Mouse (Mus musculus) right cerebral cortex, postnatal 4 days (tissue): ENCODE measurements around the gene Gmnn.

Source experiments
- DNase-seq: peaks from one replicate; pipeline ENCODE4 v3.0.0-alpha.2; 2022

The Gmnn gene

GRCm38 (mm10) chr13:24760351-24760870, 1.3 kb downstream of the Gmnn start:
- no peak for DNase-seq

- no peak for DNase-seq
These were observed 2.3 kb downstream of the Gmnn start for GRCm38 (mm10) chr13:24759451-24759850.

- DNase-seq = no peak
These were observed 3.7 kb downstream of the Gmnn start for GRCm38 (mm10) chr13:24757820-24758564.

- no peak for DNase-seq
These were observed 5.0 kb downstream of the Gmnn start for GRCm38 (mm10) chr13:24756756-24757155.

- DNase-seq = no peak
These were observed 10.3 kb downstream of the Gmnn start for GRCm38 (mm10) chr13:24751396-24751795.

GRCm38 (mm10) chr13:24750807-24751206, 10.9 kb downstream of the Gmnn start:
- no peak for DNase-seq

- DNase-seq = no peak
These were observed 13.9 kb downstream of the Gmnn start for GRCm38 (mm10) chr13:24747823-24748222.

GRCm38 (mm10) chr13:24741028-24741427, 20.7 kb downstream of the Gmnn start, which contains the start of gene Armh2:
TSS of gene Armh2 (plus strand) at chr13:24741232.
- DNase-seq = no peak

GRCm38 (mm10) chr13:24735608-24736131, 26.1 kb downstream of the Gmnn start:
- DNase-seq = no peak

- DNase-seq = no peak
These were observed 27.2 kb downstream of the Gmnn start for GRCm38 (mm10) chr13:24734502-24734901.

- DNase-seq = no peak
These were observed 32.6 kb downstream of the Gmnn start for GRCm38 (mm10) chr13:24729128-24729527.

- no peak for DNase-seq
These were observed 37.3 kb downstream of the Gmnn start for GRCm38 (mm10) chr13:24724395-24724759.

GRCm38 (mm10) chr13:24723699-24724394, 37.9 kb downstream of the Gmnn start:
- no peak for DNase-seq

- DNase-seq = no peak
These were observed 40.2 kb downstream of the Gmnn start for GRCm38 (mm10) chr13:24721502-24721901.

- no peak for DNase-seq
These were observed 44.0 kb downstream of the Gmnn start for GRCm38 (mm10) chr13:24717677-24718076.

- no peak for DNase-seq
These were observed 45.3 kb downstream of the Gmnn start for GRCm38 (mm10) chr13:24716441-24716840.

- DNase-seq = no peak
These were observed 46.1 kb downstream of the Gmnn start for GRCm38 (mm10) chr13:24715601-24716000.

GRCm38 (mm10) chr13:24714360-24714885, 47.3 kb downstream of the Gmnn start:
- no peak for DNase-seq

GRCm38 (mm10) chr13:24713434-24714000, 48.2 kb downstream of the Gmnn start:
- peak; percentile 88 for DNase-seq

- DNase-seq = no peak
These were observed 49.1 kb downstream of the Gmnn start for GRCm38 (mm10) chr13:24712581-24713130.

- no peak for DNase-seq
These were observed 50.8 kb downstream of the Gmnn start for GRCm38 (mm10) chr13:24710968-24711367.

GRCm38 (mm10) chr13:24709656-24710396, 51.9 kb downstream of the Gmnn start:
- DNase-seq = no peak
